Mouse (Mus musculus): Measurements from ENCODE around the gene Ubxn1.
"Not testable (repeated sequence)": the region's sequence is repeated elsewhere in the genome, so short reads cannot be mapped to it uniquely, and the experiment has no call there.

The Ubxn1 gene

DNA sequence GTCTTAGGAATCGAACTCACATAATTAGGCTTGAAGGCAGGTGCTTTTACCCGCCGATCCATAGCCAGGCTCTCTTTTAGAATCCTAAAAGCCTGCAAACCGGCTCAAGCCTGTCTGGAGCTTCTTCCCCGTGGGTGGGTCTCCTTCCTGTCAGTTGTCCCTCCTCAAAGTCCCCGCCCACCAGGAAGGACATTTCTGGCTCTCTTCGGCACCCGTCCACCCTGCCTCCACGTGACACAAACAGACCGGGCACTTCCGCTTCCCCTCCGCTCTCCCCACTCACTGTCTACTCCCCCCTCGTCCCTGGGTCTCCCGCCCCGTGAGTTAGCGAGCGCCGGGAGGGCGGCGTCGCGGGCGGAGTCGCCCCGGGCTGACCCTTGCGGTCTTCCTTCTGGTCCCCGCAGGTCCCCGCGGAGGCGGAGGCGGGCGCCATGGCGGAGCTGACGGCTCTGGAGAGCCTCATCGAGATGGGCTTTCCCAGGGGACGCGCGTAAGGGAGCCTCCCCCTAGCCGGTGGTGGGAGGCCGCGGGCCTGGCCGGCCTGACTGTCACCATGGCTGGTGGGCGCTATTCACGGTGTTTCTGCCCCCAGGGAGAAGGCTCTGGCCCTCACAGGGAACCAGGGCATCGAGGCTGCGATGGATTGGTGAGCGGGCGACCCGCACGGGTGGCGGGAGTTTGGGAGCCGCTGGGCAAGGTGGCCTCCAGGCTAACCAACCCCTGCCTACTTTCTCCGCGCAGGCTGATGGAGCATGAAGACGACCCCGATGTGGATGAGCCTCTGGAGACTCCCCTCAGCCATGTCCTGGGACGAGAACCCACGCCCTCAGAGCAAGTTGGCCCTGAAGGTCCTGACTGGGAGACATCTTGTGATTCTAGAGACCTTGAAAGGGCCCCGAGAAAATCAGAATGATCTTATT, at the start of gene Ubxn1:
Gene Ubxn1, plus strand, starts transcription at position 230 of the 920 bp plus-strand sequence.
- peak; percentile 91 for ATAC-seq (ENCODE audit: low TSS enrichment)

DNA sequence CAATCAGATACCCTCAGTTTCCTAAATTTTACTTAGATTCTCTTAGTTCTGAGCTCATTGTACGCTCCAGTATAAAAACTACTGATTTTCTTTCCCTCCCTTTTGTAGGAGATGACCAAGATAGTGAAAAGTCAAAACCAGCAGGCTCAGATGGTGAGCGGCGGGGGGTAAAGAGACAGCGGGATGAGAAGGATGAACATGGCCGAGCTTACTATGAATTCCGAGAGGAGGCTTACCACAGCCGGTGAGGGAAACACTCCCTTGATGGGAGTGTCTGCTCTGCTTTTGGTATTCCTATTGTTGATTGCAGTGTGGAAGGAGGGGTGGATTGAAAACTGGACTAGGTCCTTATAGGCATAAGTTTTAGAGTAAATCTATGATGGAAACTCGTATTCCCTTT, 48.6 kb upstream of the Ubxn1 start:
- no peak for ATAC-seq (ENCODE audit: low TSS enrichment)

DNA sequence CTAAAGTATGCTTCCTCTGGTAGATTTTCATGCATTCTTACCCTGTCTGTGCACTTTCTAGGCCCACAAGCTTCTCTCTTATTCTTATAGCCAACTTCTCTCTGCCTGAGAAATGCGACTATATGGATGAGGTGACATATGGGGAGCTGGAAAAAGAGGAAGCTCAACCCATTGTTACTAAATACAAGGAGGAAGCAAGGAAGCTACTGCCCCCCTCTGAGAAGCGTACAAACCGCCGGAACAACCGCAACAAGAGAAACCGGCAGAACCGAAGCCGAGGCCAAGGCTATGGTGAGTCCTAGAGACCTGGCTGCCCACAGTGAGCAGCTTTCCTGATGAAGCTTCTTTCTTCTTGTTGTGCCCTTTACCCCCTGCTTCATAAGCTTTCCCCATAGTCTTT, 41.6 kb upstream of the Ubxn1 start, which contains the start of gene AC129217.1:
Gene AC129217.1, plus strand, starts transcription at position 114 of the 400 bp plus-strand sequence.
- no peak for ATAC-seq (ENCODE audit: low TSS enrichment)

DNA sequence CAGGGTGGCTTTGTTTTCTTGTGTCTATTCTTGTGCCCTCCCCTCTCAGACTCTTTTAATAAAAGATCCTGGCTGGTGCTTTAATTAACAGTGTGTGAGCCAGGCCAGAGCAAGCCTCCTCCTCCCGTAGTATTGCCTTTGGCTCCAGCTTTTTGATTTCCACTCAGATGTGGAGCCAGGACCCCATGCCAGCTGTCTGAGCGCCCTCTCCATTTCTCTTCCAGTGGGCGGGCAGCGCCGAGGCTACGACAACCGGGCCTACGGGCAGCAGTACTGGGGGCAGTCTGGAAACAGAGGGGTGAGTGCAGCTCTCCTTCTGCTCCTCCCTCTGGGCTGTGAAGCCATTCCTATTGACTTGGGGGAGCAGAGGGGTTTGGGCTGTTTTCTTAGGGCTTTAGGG, 40.6 kb upstream of the Ubxn1 start:
- no peak for ATAC-seq (ENCODE audit: low TSS enrichment)

DNA sequence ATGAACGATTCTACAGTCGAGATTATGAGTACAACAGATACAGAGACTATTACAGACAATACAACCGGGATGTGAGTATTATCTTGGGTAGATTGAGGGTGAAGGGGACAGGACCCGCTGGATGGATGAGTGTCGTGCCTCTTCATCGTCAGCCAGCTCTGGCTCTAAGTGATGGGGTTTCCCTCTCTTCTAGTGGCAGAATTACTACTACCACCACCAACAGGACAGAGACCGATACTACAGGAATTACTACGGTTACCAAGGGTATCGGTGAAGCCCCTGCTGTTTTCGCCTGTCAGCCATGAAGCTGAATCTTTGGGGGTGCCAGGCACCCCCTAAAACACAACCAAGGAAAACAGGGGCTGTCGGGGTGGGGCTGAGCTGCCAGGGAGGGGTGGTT, 40.0 kb upstream of the Ubxn1 start:
- 0 out of 2 replicates have a peak, but pooled peaks have one; percentile 43 for ATAC-seq (ENCODE audit: low TSS enrichment)

DNA sequence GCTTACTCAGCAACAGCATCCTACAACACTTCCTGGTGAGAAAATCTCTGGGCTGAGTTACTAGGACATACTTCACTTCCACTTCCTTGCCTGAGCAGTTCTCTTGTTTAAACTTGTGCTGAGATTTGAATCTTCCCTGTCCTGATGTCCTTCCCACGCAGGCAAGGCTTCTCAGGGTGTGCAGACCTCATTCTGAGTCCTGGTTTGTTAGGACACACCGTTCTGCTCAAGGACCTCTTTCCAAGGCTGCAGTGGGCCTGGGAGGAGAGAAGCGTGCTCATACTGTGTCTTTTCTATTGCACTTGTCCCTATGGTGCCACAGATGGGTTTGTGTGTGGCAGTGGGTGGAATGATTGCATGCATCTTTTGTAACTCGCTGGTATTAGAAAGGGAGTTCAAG, 38.3 kb upstream of the Ubxn1 start:
- ATAC-seq (ENCODE audit: low TSS enrichment): no peak

DNA sequence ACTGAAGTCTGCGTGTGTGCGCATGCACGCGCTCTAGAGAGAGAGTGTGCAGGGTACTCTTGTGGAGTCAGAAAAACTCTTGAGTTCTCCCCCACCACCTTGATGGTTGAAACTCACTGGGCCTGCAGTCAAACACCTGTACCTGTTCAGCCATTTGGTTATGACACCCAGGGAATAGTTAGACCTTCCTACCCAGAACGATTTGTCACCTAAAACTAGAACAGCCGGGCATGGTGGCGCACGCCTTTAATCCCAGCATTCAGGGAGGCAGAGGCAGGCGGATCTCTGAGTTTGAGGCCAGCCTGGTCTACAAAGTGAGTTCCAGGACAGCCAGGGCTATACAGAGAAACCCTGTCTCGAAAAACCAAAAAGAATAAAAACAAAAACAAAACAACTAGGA, 35.0 kb upstream of the Ubxn1 start:
- ATAC-seq (ENCODE audit: low TSS enrichment): not testable (repeated sequence)

DNA sequence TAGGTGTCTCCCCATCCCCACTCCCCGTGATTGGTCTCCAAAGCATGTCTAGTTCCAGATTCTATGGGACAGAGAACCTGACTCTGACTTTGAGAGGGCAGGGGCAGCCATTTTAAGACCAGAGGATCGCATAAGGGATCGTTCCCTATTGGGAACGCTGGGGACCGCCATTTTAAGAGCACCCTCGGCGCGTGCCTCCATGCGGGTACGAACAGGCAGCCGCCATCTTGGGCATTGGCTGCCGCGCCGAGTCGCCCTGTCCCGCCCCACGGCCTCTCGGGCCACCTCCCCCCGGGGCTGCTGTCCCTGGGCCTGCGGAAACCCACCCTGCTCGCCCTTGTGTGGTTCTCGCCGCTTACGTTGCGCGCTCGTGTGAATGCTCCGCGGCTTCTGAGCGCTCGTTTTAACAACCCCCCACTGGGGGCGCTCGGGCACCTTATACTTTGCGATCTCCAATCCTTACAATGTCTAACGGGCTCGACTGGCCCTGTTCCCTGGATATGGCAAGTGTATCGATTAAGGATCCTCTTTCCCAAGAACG, 34.0 kb upstream of the Ubxn1 start, which contains the start of gene Bscl2:
Gene Bscl2, plus strand, starts transcription at position 217 of the 541 bp plus-strand sequence.
- peak; percentile 47 for ATAC-seq (ENCODE audit: low TSS enrichment)

DNA sequence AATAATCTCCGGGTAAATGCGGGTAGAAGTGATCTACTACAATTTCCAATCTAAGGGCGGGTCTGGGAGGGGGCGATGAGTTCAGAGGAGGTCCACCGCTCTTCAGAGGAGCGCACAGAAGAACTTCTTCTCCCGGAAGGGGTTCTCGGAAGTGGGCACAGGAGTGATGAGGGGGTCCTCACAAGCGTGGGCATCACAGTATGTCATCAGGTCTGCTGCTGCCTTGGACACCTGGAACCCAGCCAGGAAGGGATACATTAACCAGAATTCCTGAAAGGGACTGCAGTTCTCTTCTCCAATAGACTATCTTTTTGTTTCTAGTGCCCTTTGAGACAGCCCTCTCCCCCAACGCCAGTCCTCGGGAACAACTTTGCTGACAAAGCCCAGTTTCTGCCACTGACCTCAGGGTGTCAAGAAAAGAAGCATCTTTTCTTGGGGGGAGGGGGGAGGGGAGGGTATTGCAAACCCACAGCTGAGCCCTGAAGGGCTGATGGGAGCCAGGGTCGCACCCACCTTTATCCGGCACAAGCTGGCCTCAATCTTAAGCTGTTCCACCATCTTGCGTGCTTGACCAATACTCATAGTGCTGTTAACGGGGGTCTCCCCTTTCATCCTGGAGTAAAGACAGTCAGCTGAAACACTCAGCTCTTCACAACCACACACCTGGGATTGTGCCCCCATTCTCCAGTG, 33.1 kb upstream of the Ubxn1 start:
- no peak for ATAC-seq (ENCODE audit: low TSS enrichment)

DNA sequence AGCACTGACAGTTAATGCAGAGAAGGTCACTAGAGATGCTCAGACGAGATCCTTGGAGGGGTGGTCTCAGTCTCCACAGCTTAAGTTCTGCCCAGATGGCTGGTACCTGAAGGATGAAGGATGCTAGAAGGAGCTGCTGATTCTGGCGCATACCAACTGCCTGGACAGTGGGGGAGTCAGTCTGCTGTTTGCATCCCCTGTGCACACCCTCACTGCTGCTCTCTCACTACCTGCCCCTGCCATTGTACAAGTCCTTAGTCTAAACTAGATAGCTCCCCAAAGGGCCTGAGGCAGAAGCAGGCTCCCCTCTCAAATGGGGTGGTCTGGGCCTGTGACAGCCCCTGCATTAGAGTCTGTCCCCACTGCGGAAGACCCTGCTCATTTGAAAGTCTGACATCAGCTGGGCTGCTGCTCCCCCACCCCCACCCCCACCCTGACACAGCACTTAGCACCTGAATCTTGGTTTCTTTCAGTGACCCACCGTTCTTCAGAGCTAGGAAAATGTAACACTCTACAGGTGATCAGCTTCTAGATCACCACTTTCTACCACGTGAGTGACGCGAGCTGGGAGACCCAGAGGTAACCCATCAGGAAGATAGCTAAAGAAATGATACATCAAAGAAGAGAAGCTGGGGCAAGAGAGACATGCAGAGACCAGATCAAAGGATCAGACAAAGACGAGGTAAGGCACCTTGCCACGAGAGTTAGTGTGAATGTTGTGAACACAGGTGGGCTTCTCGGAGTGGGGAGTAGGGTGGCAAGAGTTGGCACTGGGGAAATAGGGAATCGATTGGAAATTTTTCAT, 32.0 kb upstream of the Ubxn1 start, which contains the start of gene Gng3:
Gene Gng3, minus strand, starts transcription at position 92 of the 805 bp plus-strand sequence.
- peak; percentile 70 for ATAC-seq (ENCODE audit: low TSS enrichment)

DNA sequence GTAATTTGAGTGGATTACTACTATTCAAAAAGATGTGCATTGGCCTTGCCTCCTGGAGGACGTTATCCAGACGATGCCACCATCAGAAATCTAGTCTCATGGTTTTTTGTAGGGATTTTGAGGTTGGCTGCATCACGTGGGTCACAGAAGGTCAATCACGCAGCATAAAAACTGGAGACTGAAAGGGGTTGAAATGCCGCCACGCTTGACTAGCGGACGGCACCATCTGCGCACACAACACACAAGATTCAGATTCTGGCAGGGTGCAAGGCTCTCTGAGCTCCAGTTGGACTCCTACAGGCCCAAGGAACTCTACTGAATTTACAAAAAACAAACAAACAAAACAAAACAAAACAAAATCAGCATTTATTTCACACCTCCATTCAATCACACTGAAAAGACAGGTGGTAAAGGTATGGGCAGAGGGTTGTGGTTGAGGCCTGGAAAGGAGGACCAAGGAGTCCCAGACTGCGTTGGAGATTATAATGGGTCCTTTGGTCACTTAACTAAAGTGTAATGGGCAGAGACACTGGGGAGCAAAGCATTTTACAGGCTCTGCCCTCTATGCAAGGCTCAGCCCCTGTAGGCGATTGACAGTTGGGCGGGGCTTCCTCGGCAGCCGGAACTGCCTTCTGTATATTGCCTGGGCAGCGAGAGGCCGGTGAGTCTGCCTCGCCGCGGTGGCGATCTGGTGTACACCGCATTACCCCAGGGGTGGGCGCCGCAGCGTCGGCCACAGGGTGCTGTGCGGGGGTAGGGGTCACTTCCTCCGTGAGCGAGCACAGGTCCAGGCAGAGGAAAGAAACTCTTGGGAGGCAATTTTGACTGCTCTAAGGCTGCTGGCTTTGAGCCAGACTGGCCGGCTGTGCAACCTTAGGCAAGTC, 31.1 kb upstream of the Ubxn1 start:
- peak; percentile 44 for ATAC-seq (ENCODE audit: low TSS enrichment)

DNA sequence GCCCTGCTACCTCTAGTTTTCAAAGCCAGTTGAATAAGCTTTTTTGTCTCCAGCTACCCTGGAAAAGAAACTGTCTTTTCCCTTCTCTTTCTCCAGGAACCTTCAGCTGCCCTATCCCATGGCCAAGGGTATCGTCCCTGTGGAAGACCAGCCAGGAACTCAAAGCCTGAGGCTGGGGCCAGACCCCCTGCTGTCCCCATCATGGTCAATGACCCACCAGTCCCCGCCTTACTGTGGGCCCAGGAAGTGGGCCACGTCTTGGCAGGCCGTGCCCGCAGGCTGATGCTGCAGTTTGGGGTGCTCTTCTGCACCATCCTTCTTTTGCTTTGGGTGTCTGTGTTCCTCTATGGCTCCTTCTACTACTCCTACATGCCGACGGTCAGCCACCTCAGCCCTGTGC, 30.3 kb upstream of the Ubxn1 start:
- no peak for ATAC-seq (ENCODE audit: low TSS enrichment)

DNA sequence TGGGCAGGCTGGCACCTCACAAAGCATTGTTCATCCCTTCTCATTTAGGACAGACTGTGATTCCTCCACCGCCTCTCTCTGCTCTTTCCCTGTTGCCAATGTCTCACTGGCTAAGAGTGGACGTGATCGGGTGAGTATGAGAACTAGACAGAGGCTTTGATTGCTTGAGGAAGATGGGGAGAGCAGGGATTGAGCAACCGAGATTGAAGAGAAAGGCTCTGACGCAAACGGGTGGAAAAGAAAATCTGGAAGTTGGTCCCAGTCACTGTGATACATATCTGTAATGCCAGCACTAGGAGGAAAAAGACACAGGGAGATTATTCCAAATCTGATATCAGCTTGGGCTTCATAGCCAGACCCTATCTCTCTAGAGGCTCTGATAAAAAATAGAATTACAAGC, 28.3 kb upstream of the Ubxn1 start:
- no peak for ATAC-seq (ENCODE audit: low TSS enrichment)

DNA sequence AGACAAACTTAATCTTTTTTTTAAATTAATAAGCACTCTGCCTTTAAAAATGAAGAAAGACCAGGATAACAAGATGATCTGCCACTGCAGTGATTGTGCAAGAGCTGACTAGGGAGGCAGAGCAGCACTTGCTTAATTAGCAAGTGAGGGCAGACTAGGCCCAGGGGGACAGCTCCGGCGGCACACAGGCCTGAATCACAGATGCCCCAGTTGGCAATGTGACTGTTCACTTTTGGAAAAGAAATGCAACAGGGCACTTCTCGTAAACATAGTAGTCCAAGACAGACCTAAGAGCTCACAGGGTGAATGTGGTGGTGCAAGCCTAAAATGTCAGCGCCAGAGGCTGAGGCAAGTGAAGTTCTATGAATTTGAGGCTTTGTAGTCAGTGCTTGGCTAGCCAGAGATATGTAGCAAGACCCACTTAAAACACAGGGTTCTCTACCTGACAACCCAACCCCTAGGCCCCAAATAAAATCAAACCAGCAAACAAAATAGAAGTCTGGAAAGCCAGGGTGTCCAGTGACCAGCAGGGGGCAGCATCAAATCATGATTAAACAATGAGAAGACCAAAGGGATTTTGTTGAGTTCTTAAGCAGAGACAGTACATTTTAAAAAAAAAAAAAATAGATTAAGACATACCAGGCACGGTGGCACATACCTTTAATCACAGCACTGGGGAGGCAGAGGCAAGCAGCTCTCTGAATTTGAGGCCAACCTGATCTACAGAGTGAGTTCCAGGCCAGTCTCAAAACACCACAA, 26.7 kb upstream of the Ubxn1 start:
- no peak for ATAC-seq (ENCODE audit: low TSS enrichment)

DNA sequence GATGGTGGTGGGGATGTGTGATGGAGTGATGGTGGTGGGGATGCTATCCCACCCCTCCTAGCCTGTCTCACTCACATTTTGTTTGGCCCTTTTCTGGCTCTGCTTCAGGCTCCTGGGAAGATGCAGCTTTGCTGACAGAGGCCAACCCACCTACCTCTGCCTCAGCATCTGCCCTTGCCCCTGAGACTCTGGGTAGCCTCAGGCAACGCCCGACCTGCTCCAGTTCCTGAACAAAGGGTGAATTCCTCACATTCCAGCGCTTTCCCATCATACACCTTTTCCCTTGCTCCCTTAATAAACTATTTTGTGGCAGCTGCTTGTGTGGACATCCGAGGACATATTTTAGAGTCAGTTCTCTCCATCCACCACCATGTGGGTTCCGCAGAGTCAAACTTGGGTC, 22.9 kb upstream of the Ubxn1 start:
- ATAC-seq (ENCODE audit: low TSS enrichment): no peak

DNA sequence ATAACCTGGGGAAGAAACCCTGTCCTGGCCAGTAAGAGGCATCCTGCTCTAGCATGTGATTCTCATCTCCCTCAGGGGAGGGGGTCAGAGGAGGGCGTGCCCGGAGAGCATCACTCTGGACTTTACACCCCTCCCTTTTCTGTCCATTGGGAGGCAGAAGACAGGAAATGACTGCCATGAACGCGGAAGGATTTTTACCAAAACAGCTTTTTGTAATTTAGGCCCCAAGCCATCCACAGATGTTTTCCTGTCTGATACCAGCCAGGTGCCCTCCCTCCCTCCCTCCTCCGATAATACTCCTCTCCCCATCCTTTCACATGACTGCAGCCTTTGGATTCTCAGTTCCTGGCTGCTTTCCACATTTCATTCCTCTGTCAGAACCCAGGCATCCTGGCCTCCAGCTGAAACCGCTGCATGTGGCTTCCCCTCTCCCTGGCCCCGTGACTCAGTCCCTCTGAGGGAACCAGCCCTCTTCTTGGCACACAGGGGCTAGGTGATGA, 20.8 kb upstream of the Ubxn1 start, which contains the start of gene Lrrn4cl:
Gene Lrrn4cl, plus strand, starts transcription at position 367 of the 500 bp plus-strand sequence.
- no peak for ATAC-seq (ENCODE audit: low TSS enrichment)

DNA sequence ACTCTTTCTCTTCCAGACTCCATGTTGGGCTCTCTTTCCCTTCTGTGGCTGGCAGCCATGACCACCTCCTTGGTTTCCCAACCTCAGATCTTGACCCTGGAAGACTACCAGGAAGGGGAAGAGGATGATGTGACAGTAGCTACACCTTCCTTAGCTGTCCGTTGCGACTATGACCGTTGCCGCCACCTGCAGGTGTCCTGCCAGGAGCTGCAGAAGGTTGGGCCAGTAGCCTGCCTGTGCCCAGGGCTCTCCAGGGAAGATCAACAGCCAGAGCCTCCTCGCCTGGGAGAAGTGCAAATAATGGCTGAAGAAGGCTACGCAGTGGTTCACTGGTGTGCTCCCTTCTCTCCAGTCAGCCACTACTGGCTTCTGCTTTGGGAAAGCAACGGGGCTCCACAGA, 19.7 kb upstream of the Ubxn1 start:
- no peak for ATAC-seq (ENCODE audit: low TSS enrichment)

DNA sequence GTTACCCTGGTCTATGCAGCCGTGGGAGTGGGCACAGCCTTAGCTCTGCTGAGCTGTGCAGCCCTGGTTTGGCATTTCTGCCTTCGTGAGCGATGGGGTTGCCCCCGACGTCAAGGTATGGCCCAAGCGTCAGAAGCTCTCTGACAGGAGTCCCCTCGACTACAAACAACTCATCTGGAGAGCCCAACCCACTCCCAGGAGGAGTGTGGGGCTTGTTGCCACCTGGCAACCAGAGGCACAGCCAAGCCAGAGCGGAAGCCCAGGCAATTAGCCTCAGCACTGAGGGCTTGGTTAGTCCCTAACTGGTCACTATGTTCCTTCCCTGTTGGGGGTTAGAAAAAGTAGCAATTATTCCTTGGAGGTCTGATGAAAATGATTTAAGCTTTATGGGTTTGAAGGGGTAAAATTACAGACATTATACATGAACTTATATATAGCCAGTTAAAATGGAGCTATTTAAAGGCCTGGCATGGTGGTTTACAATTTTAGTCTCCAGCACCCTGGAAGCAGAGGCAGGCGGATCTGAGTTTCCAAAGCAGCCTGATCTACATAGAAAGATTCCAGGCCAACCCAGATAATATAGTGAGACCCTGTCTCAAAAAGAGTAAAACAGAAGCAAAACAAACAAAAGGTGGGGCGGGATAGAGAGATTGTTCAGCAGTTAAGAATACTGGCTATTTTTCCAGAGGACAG, 18.9 kb upstream of the Ubxn1 start:
- peak; percentile 79 for ATAC-seq (ENCODE audit: low TSS enrichment)

DNA sequence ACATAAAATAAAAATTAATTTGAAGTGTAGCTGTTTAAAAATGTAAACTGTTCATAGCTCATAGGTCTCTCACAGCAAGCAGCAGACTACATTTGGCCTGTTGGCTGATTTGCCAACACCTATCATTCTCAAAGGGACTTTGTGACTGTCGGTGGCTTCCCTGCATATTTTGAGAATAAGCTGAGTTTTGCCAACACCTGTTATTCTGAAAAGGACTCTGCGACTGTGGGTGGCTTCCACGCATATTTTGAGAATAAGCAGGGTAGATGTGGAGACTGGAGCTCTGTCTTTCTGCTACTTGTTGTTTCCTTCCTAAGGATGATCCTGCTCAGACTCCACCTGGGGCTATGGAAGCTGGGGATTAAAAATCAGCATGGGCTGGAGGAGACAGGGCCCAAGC, 18.2 kb upstream of the Ubxn1 start:
- ATAC-seq (ENCODE audit: low TSS enrichment): peak; percentile 47
